Mouse (Mus musculus): ENCODE results near the gene Aurkb. TPM values are rescaled to one million over a fixed set of nuclear protein-coding genes. Genes with fewer than 3 reads are reported as not detected.

Aurkb gene
- total RNA-seq (2023): 1 to 10 TPM; 1.8 to 6.1 TPM

DNA sequence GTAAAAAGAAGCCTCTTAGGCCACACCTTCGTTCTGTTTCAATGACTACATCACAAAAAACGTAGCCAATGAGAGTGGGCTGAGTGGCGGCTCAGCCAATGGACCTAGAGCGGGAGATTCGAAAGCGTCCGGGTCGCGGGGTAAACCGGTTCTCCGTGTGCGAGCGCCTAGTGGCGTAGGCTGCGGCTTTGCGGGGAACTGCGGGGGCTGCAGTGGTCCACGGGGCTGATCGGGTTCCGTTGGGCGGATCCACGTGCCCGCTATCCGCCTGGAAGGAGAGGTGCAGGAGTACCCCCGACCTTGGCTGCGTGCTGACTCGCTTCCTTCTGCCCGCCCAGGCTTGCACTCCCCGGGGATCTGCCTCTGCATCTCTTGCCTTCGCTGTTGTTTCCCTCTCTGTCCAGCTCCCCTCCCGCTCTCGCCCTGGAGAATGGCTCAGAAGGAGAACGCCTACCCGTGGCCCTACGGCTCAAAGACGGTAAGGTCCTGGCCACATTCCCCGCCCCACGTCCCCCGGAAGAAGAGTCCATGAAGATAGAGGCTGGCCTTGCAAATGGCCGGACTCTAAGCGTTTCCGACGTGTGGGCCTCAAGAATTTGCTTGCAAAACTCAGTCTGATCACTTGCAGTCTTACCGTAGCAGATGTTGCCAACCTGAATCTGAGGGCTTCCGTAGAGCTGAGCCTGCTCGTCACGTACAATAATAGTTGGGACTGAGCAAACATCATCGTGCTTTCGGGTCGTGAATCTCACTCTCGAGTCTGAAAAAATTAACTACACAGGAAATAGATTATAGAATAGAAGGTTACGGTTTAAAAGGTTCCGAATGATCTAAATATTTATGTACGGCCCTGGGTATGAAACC, at the start of gene Aurkb:
TSS of gene Aurkb (plus strand) at position 117 of the 864 bp plus-strand sequence.

DNA sequence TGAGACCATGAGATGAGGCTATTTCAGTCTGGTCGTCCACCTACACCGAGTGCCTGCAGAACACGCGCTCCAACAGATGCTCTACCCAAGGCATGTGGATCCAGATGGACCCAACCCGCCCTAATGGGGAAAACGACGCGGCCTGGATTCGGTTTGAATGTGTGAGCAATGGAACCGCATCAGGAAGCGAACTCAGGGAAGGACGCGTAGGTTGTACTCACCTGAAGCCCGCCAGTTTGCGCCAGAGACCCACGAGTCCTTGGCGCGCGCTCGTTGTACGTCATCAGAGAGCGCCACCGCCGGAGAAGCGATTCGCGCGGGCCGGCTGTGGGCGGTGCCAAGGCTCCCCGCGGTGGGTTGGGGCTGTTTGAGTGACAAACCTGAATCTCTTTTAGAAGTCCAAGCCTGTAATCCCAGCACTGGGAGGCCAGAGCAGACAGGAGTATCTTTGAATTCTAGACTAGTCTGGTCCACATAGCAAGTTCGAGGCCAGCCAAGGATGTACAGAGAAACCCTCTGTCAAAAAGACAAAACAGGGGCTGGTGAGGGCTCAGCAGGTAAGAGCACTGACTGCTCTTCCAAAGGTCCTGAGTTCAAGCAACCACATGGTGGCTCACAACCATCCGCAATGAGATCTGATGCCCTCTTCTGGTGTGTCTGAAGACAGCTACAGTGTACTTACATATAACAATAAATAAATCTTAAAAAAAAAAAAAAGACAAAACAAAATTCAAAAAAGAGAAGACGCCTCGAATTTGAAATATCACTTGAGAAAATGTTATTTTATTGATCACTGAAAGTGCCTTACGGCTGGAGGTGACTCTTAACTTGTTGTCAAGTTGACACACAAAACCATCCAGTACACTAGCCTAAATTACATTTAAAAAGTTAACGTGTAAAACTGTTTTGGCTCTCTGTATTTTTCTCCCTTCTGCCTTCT, 37.0 kb upstream of the Aurkb start, which contains the start of gene Pfas:
TSS of gene Pfas (minus strand) at position 279 of the 940 bp plus-strand sequence.

DNA sequence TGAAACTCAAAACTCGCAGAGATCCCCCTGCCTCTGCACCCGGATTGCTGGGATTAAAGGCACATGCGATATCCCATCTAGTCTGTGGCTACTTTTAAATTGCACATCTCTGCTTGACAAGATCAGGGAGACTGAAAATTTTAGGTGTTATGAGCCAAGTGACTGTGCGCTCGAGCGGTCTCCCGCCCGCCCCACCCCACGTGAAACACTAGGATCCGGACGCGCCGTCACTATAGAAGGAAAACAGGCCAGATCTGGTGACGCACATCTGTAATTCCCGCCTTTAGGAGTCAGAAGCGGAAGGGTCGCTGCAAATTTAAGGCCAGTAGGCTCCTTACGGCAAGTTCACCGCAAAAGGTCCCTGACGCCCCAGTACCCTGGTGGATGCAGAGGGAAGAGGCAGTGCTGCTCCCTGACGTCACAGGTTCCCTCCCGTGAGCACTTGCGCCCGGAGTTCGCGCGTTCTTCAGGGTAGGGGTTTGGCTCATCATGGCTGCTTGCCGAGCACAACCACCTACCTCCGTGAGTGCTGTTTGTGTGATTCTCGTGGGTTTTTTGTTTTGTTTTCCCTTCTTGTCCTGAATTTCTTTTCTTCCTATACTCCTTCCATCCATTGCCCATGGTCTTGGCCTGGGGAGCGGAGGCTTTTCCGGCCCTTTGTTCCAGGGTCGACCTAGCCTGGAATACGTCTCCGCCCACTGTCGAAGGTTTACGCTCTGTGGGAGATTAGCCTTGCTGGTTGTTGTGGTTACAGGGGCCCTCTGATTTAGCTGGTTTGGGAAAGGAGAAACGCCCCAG, 29.6 kb upstream of the Aurkb start, which contains the start of gene Ctc1:
TSS of gene Ctc1 (plus strand) at position 268 of the 798 bp plus-strand sequence.

DNA sequence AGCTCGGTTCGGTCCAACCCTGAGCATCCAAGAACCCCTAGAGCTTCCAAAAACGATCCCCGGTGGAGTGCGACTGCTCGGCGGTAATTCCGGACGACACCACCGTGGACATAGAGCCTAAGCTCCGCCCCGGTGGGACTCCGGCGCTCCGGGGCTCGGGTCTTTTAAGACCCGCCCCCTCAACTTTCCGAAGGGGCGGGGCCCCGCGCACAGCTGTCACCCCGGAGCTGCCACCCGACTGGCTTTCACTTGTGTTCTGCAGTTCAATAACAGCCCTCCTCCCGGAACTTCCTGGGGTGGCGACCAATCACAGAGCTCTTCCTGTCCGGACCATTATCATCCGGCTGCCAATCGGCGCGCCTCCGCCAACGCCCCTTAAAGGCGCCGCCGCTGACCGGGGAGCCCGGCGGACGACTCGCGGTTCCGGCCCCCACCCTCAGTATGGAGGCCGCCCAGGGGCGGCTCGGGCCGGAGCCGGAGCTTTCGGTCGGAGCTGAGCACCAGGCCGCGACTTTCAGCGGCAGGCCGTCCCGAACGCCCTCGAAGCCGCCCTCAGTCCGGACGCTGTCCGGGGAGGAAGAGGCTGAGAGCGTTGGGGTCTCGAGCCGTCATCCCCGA, 14.0 kb downstream of the Aurkb start, which contains the start of gene Borcs6:
TSS of gene Borcs6 (plus strand) at position 361 of the 618 bp plus-strand sequence.

DNA sequence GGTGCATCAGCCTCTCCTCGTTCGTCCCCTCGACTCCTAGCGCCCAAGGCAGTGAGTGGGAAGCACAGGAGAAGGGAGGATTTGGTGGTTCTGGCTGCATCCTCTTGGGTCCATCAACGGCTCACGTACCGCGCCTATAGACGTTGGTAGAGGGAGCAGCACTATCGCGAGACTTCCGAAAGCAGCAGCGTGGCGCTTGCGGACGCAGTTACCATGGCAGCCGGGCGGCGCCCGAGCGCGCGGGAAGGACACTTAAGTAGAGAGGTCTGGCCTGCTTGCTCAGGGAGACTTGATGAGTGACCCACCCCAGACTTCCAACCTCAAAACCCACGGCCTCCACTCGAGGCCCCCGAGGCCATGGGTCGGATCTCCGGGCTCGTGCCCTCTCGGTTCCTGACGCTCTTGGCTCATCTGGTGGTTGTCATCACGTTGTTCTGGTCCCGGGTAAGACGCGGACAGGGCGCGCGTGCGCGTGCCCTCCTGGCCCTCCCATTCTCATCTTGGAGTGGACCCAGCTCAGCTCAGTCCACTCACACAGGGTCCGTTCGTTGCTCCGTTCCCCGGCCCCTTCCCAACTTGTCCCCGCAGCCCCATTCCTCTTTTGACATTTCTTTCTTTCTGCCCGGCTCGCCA, 25.3 kb downstream of the Aurkb start, which contains the start of gene Tmem107:
TSS of gene Tmem107 (plus strand) at position 217 of the 633 bp plus-strand sequence.

DNA sequence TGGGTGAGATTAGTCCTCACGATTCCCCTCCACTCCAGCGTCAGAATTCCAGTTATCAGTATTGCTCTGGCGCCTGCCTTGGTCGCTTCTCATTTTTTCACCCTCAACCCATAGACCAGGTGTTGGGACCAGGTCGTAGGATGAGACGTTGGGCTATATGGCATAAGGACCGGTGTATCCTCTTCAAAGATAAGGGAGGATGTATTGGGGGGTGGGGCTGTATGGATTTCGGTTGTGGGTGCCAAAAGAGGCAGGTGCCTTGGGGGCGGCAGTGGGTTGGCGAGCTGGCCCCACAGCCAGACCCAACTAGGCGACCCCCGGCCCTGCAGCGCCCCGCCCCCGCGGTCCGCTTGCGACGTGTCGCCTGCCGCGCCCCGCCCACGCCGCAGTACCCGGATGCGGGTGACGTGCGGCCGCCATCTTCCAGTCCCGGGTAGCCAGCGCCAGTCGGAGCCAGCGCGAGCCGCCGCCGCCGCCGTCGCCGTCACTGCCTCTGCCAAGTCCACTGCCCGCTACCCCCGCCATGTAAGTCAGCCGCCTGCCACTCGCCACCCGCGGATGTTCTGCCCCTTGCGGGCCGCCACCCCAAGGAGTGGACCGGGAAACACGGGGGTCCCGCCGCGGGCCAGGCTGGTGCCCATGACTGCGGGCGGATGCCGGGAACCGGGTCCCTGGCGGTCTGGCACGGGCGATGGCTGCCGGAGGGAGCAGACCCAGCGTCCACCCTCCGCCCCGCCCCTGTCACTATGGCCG, 42.8 kb downstream of the Aurkb start, which contains the start of gene Vamp2:
TSS of gene Vamp2 (plus strand) at position 388 of the 753 bp plus-strand sequence.

DNA sequence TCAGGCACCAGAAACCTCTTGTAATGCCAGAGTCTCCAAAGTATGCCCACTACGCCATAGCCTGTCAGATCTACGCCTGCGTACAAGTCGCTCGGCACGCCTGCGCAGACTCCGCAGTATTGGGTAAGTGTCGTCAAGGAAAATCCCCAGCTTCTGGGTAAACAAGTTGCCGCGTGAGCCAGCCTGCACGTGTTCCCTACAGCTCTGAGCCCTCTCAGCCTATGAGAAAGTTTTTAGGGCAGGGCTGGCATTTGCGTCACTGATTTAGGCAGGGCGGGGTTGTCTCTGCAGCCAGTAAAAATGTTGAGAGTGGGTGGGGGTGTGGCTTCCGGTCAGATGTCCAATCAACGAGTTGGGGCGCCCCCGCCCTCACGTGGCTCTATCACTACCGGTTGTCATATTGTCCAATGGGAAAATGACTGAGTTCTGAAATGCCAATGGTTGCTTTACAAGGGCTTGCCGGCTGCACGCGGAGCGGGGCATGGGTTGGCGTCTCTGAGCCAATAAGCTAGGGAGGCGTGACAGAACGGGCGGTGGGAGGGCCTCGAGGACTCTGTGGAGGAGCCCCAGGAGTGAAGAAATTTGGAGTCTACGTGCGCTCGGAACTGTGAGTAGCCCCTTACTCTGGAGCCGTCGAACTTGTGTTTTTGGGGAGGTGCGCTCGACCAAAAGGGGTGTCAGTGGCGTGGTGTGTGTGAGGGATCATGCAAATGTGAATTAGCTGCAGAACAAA, 49.4 kb downstream of the Aurkb start, which contains the start of gene Per1:
TSS of gene Per1 (plus strand) at position 521 of the 733 bp plus-strand sequence.

Other genes with a start within 250 kb of the Aurkb start
- 10 to 100 TPM; 61.2 to 70.3 TPM for gene Ndel1, start 173.8 kb upstream of the Aurkb start, total RNA-seq (2023)
- not detected for gene Rnf222, start 157.1 kb upstream of the Aurkb start, total RNA-seq (2023)
- 1,000 to 10,000 TPM; 3,013 to 3,032 TPM for gene Rpl26, start 144.1 kb upstream of the Aurkb start, total RNA-seq (2023)
- gene Odf4, start 118.6 kb upstream of the Aurkb start, total RNA-seq (2023): not detected
- not detected for gene Arhgef15, start 88.2 kb upstream of the Aurkb start, total RNA-seq (2023)
- 1 to 10 TPM; 3.4 to 5.1 TPM for gene Slc25a35, start 77.5 kb upstream of the Aurkb start, total RNA-seq (2023)
- gene Rangrf, start 70.5 kb upstream of the Aurkb start, total RNA-seq (2023): 10 to 100 TPM; 12.2 to 17.5 TPM
- 10 to 100 TPM; 22.5 to 32.2 TPM for gene Pfas, start 37.2 kb upstream of the Aurkb start, total RNA-seq (2023)
- 10 to 100 TPM; 22.0 to 24.7 TPM for gene Ctc1, start 29.7 kb upstream of the Aurkb start, total RNA-seq (2023)
- gene Borcs6, start 14.1 kb downstream of the Aurkb start, total RNA-seq (2023): 10 to 100 TPM in 1 of 2 experiments, 1 to 10 TPM in 1; 9.0 to 12.8 TPM
- 1 to 10 TPM in 1 of 2 experiments, under 1 TPM in 1; 0.82 to 2.4 TPM for gene Tmem107, start 25.2 kb downstream of the Aurkb start, total RNA-seq (2023)
- 100 to 1,000 TPM; 396 to 405 TPM for gene Vamp2, start 42.8 kb downstream of the Aurkb start, total RNA-seq (2023)
- 100 to 1,000 TPM; 279 to 361 TPM for gene Per1, start 49.6 kb downstream of the Aurkb start, total RNA-seq (2023)
- gene Hes7, start 74.8 kb downstream of the Aurkb start, total RNA-seq (2023): not detected
- gene 9130213A22Rik, start 76.9 kb downstream of the Aurkb start, total RNA-seq (2023): not detected
- under 1 TPM; 0.30 to 0.55 TPM for gene Aloxe3, start 80.2 kb downstream of the Aurkb start, total RNA-seq (2023)
- gene Alox12b, start 111.3 kb downstream of the Aurkb start, total RNA-seq (2023): not detected
- gene Alox8, start 152.2 kb downstream of the Aurkb start, total RNA-seq (2023): 1 to 10 TPM; 1.2 to 1.6 TPM
- gene Gucy2e, start 191.4 kb downstream of the Aurkb start, total RNA-seq (2023): under 1 TPM; 0.06 to 0.12 TPM

Data from T-cell, adult 66 days (primary cell).